Mouse (Mus musculus) CH12.LX (cell line): ENCODE data around the gene Kcnj1. TPM values are rescaled to one million over a fixed set of nuclear protein-coding genes. Genes with fewer than 3 reads are reported as not detected.

ENCODE experiments used
- DNase-seq: peaks from one replicate; pipeline ENCODE4 v3.0.0-alpha.2; 2013; ENCODE audit errors: extremely low read depth
- H3K27ac ChIP-seq: 2 replicates; pipeline ENCODE4 v1.5.1; 2012; ENCODE audit warnings: low read depth, mild to moderate bottlenecking, control low read depth, moderate library complexity; ENCODE audit not compliant: insufficient read depth
- H3K27me3 ChIP-seq: replicated peaks from 2 replicates; pipeline ENCODE3; 2012; ENCODE audit warnings: inconsistent platforms
- H3K36me3 ChIP-seq, 2 experiments: replicated peaks in 1 of 2; 2 replicates each; pipeline versions ENCODE3 to v1.6.1; 2012; ENCODE audit warnings: inconsistent platforms in 1 of 2, low read length in 1 of 2, mild to moderate bottlenecking in 1 of 2, mixed read lengths in 1 of 2, moderate library complexity in 1 of 2; ENCODE audit not compliant: control insufficient read depth in 1 of 2, insufficient read depth in 1 of 2
- H3K4me1 ChIP-seq, 2 experiments: 2 replicates each; pipeline ENCODE4 v1.6.1; 2012; ENCODE audit warnings: inconsistent platforms in 1 of 2, moderate library complexity in 1 of 2; ENCODE audit not compliant: insufficient read depth in 2 of 2, control insufficient read depth in 1 of 2
- H3K4me2 ChIP-seq: 2 replicates; pipeline ENCODE4 v1.6.1; 2012; ENCODE audit warnings: low read depth, mild to moderate bottlenecking, control low read depth; ENCODE audit not compliant: poor library complexity, insufficient read depth, severe bottlenecking
- H3K4me3 ChIP-seq, 3 experiments: fragments of 150-350 bp in 1 of 3; sonication (generic) in 1 of 3; replicated peaks in 1 of 3; 2 replicates each; pipeline versions ENCODE3 to v1.5.1; 2011 to 2012; ENCODE audit warnings: low read depth in 2 of 3, low read length in 2 of 3, mild to moderate bottlenecking in 2 of 3, moderate library complexity in 2 of 3, control low read depth in 1 of 3, improper control_type of control experiment in 1 of 3, inconsistent platforms in 1 of 3, mixed read lengths in 1 of 3; ENCODE audit not compliant: poor library complexity in 1 of 3
- H3K79me2 ChIP-seq: replicated peaks from 2 replicates; pipeline ENCODE4 v1.6.1; 2012; ENCODE audit warnings: mild to moderate bottlenecking, moderate library complexity; ENCODE audit not compliant: control insufficient read depth, poor library complexity, insufficient read depth, severe bottlenecking; ENCODE audit errors: extremely low read depth
- H3K9ac ChIP-seq: 2 replicates; pipeline ENCODE4 v1.6.1; 2012; ENCODE audit warnings: low read depth, mild to moderate bottlenecking, control low read depth, moderate library complexity; ENCODE audit not compliant: insufficient read depth
- H3K9me3 ChIP-seq: replicated peaks from 2 replicates; pipeline ENCODE3; 2012; ENCODE audit warnings: low read length, inconsistent platforms, mixed read lengths
- CHD2 ChIP-seq: IDR thresholded peaks from 2 replicates; pipeline ENCODE4 v1.6.1; 2011; ENCODE audit warnings: low read length, improper control_type of control experiment
- CTCF ChIP-seq, 2 experiments: IDR thresholded peaks in 1 of 2; conservative IDR thresholded peaks in 1 of 2; 2 replicates each; pipeline ENCODE4 v1.5.1; 2011 to 2012; ENCODE audit warnings: low read depth in 2 of 2, low read length in 2 of 2, improper control_type of control experiment in 1 of 2, inconsistent platforms in 1 of 2, mild to moderate bottlenecking in 1 of 2, moderate library complexity in 1 of 2
- ELF1 ChIP-seq: IDR thresholded peaks from 2 replicates; pipeline ENCODE4 v1.6.1; 2014; ENCODE audit warnings: low read depth, mild to moderate bottlenecking, inconsistent platforms, low read length, improper control_type of control experiment
- EP300 ChIP-seq: IDR thresholded peaks from 2 replicates; pipeline ENCODE4 v1.6.1; 2011; ENCODE audit warnings: low read length, improper control_type of control experiment
- HCFC1 ChIP-seq: IDR thresholded peaks from 2 replicates; pipeline ENCODE4 v1.6.1; 2012; ENCODE audit warnings: low read depth, mild to moderate bottlenecking, inconsistent platforms, low read length, improper control_type of control experiment
- IRF4 ChIP-seq: IDR thresholded peaks from 2 replicates; pipeline ENCODE4 v1.6.1; 2014; ENCODE audit warnings: low read depth, mild to moderate bottlenecking, inconsistent platforms, low read length, improper control_type of control experiment
- JUN ChIP-seq: IDR thresholded peaks from 2 replicates; pipeline ENCODE4 v1.6.1; 2011; ENCODE audit warnings: low read depth, mild to moderate bottlenecking, low read length, improper control_type of control experiment, moderate library complexity; ENCODE audit not compliant: insufficient read depth
- KAT2A ChIP-seq: IDR thresholded peaks from 2 replicates; pipeline ENCODE4 v1.6.1; 2012; ENCODE audit warnings: low read length, improper control_type of control experiment, inconsistent platforms; ENCODE audit not compliant: insufficient replicate concordance
- MAFK ChIP-seq: IDR thresholded peaks from 2 replicates; pipeline ENCODE4 v1.6.1; 2011; ENCODE audit warnings: low read length, improper control_type of control experiment; ENCODE audit not compliant: insufficient replicate concordance
- MAX ChIP-seq: IDR thresholded peaks from 2 replicates; pipeline ENCODE4 v1.6.1; 2011; ENCODE audit warnings: low read length, improper control_type of control experiment
- MEF2A ChIP-seq: IDR thresholded peaks from 2 replicates; pipeline ENCODE4 v1.6.1; 2014; ENCODE audit warnings: low read depth, mild to moderate bottlenecking, inconsistent platforms, low read length, improper control_type of control experiment, borderline replicate concordance
- NELFE ChIP-seq: IDR thresholded peaks from 2 replicates; pipeline ENCODE4 v1.6.1; 2011; ENCODE audit warnings: low read depth, low read length, improper control_type of control experiment
- PAX5 ChIP-seq: IDR thresholded peaks from 2 replicates; pipeline ENCODE4 v1.6.1; 2012; ENCODE audit warnings: low read length, inconsistent platforms, mixed read lengths
- POLR2A ChIP-seq: IDR thresholded peaks from 2 replicates; pipeline ENCODE4 v1.6.1; 2011; ENCODE audit warnings: low read depth, mild to moderate bottlenecking, improper control_type of control experiment, low read length
- TCF12 ChIP-seq: IDR thresholded peaks from 2 replicates; pipeline ENCODE4 v1.6.1; 2014; ENCODE audit warnings: low read depth, mild to moderate bottlenecking, inconsistent platforms, low read length, improper control_type of control experiment
- UBTF ChIP-seq: IDR thresholded peaks from 2 replicates; pipeline ENCODE4 v1.6.1; 2012; ENCODE audit warnings: low read depth, mild to moderate bottlenecking, inconsistent platforms, low read length, improper control_type of control experiment, moderate library complexity
- USF1 ChIP-seq: IDR thresholded peaks from 2 replicates; pipeline ENCODE4 v1.6.1; 2014; ENCODE audit warnings: low read depth, mild to moderate bottlenecking, inconsistent platforms, low read length, improper control_type of control experiment
- USF2 ChIP-seq: conservative IDR thresholded peaks from 2 replicates; pipeline ENCODE4 v1.6.1; 2011; ENCODE audit warnings: low read depth, low read length, improper control_type of control experiment
- ZC3H11A ChIP-seq: IDR thresholded peaks from 2 replicates; pipeline ENCODE4 v1.6.1; 2012; ENCODE audit warnings: low read depth, mild to moderate bottlenecking, inconsistent platforms, low read length, improper control_type of control experiment
- ZMIZ1 ChIP-seq: IDR thresholded peaks from 2 replicates; pipeline ENCODE4 v1.6.1; 2012; ENCODE audit warnings: low read depth, mild to moderate bottlenecking, inconsistent platforms, low read length, improper control_type of control experiment
- dilution Hi-C: fragments of 300-500 bp; cut with MboI; formaldehyde crosslinking; loops from 2 replicates; pipeline ENCODE4 v1.14.3; 2020; ENCODE audit warnings: low sequenced_read_pairs; ENCODE audit not compliant: extremely low pct_unique_long_range_greater_than_20kb, extremely low pct_ligation_motif_present
- in situ Hi-C: fragments of 300-500 bp; cut with MboI; formaldehyde crosslinking; loops from 3 replicates; pipeline ENCODE4 v1.14.3; 2019; ENCODE audit warnings: low sequenced_read_pairs, low pct_ligation_motif_present, low pct_unique_long_range_greater_than_20kb, mixed read lengths
- polyA plus RNA-seq: library from polyadenylated mRNA; unstranded; fragments of >175 nt; gene quantifications from 2 replicates; pipeline ENCODE4 v1.2.1, GENCODE M21; 2012; ENCODE audit warnings: low read depth; ENCODE audit not compliant: insufficient read length
- total RNA-seq, 2 experiments: library from RNA; depleted of rRNA; stranded (reverse); fragments of 300-350 nt in 1 of 2; fragments of >200 nt in 1 of 2; gene quantifications; 2 replicates each; pipeline ENCODE4 v1.2.3; 2012 to 2014

Kcnj1 gene
- total and polyA plus RNA-seq, 3 experiments, result 0.07 to 0.11 TPM; not detected in 1

GRCm38 (mm10) chr9:32409060-32409961 lies 37.0 kb downstream of the Kcnj1 start:
- no peaks in the 10 kb centered on the region for H3K36me3 ChIP-seq
- no peak for TF ChIP-seq ELF1
- H3K4me2 ChIP-seq, result no peak overlapping the region
- in situ Hi-C loops, result loop anchor here (5.0 to 25.0 kb wide), 3 partner anchors 178 to 828 kb away; no protein-coding TSS in a partner anchor
- dilution Hi-C loops, result no loop called here
- no peaks in the 10 kb centered on the region for H3K79me2 ChIP-seq
- H3K27me3 ChIP-seq, result no peaks in the 10 kb centered on the region
- no peak overlapping the region for H3K27ac ChIP-seq
- H3K9ac ChIP-seq, result no peak overlapping the region
- no peak for DNase-seq
- no peaks in the 10 kb centered on the region for H3K9me3 ChIP-seq
- peaks cover 0 to 12% of the 10 kb centered on the region in 2 experiments; a peak in 2 of 4 replicates for H3K4me1 ChIP-seq
- no peak overlapping the region for H3K4me3 ChIP-seq

- peaks cover 0 to 8% of the 10 kb centered on the region in 2 experiments; a peak in 2 of 4 replicates for H3K4me1 ChIP-seq
- no peaks in the 10 kb centered on the region for H3K9me3 ChIP-seq
- in situ Hi-C loops, result loop anchor here (25.0 kb wide), 2 partner anchors 677 to 827 kb away; no protein-coding TSS in a partner anchor
- no peak overlapping the region for H3K4me2 ChIP-seq
- dilution Hi-C loops, result no loop called here
- TF ChIP-seq HCFC1 (no peak), ELF1 (no peak), CTCF (conservative IDR thresholded peaks at IDR 0.05 in 1 of 2, IDR thresholded peaks at IDR 0.05 in 1 of 2; ENCODE audit: low read depth in 2 of 2, low read length in 2 of 2) (no peak), EP300 (no peak), IRF4 (no peak)
- H3K27ac ChIP-seq, result no peak overlapping the region
- DNase-seq, result no peak
- H3K79me2 ChIP-seq, result no peaks in the 10 kb centered on the region
- H3K4me3 ChIP-seq, result no peak overlapping the region
- no peaks in the 10 kb centered on the region for H3K36me3 ChIP-seq
- H3K9ac ChIP-seq, result no peak overlapping the region
- H3K27me3 ChIP-seq, result no peaks in the 10 kb centered on the region
Observed at GRCm38 (mm10) chr9:32410671-32411070, 38.4 kb downstream of the Kcnj1 start.

- TF ChIP-seq POLR2A, result no peak
- TF ChIP-seq MAX, result no peak
- no peak for TF ChIP-seq PAX5
- TF ChIP-seq KAT2A, result no peak
- no peak for TF ChIP-seq EP300
- TF ChIP-seq IRF4, result no peak
- no peak for TF ChIP-seq ZC3H11A
- no peak for TF ChIP-seq CHD2
- no peak for TF ChIP-seq MEF2A
- TF ChIP-seq NELFE, result no peak
- TF ChIP-seq USF2, result no peak
- TF ChIP-seq CTCF (conservative IDR thresholded peaks at IDR 0.05 in 1 of 2, IDR thresholded peaks at IDR 0.05 in 1 of 2; ENCODE audit: low read depth in 2 of 2, low read length in 2 of 2), result no peak
- no peak for TF ChIP-seq TCF12
- TF ChIP-seq USF1, result no peak
- TF ChIP-seq MAFK, result no peak
- TF ChIP-seq JUN, result no peak
- TF ChIP-seq ZMIZ1, result no peak
- no peak for TF ChIP-seq UBTF
- Histone ChIP-seq H3K36me3 (no peaks in the 10 kb centered on the region), H3K27me3 (no peaks in the 10 kb centered on the region), H3K4me2 (no peak overlapping the region), H3K4me1 (peaks cover 0 to 8% of the 10 kb centered on the region in 2 experiments; a peak in 2 of 4 replicates), H3K4me3 (no peak overlapping the region), H3K27ac (no peak overlapping the region), H3K9ac (no peak overlapping the region), H3K9me3 (no peaks in the 10 kb centered on the region), H3K79me2 (no peaks in the 10 kb centered on the region)
- no peak for DNase-seq
- dilution Hi-C loops (no loop called here), in situ Hi-C loops (loop anchor here (25.0 kb wide), 2 partner anchors 676 to 826 kb away; no protein-coding TSS in a partner anchor)
Observed at GRCm38 (mm10) chr9:32411507-32411906, 39.2 kb downstream of the Kcnj1 start.
